Mouse (Mus musculus): ENCODE data around the gene Arhgap23. TPM values are rescaled to one million over a fixed set of nuclear protein-coding genes. Genes with fewer than 3 reads are reported as not detected.

Arhgap23 gene
- polyA plus RNA-seq, 1 experiment from 2014 or later = 3.0 TPM

DNA sequence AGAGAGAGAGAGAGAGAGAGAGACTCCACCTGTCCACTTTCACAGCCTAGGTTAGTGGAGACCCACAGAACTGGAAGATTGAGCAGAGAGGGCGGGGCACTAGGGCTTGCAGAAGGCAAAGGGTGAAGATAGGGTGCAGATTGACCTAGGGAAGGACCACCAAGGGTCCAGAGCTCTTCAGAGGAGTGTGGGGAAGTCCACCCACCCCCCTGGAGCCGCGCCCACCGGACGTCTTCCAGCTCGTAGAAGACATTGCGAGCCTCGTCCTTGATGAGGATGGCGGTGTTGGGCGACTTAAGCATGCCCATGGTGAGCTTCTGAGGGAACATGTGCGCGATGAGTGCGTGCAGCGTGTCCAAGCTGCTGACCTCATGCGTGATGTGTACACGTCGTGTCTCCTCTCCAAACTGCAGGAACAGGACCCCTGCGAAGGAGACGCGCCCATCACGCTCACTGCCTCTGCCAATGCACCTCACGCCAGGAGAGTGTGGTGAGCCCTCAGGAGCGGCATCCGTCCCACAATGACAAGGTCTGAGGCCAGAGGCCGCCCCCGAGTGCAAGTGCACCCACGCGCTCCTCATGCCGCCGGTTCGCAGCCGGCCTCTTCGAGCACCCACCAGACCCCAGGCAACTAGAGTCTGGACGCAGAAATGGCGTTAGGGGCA is 120.9 kb downstream of the Arhgap23 start:
- 15% methylated on average over 35 of the region's 35 CpGs for WGBS
- Histone ChIP-seq H3K9ac (ENCODE audit: low read depth, low read length) (no peak overlapping the region), H3K4me2 (ENCODE audit: low read depth, low read length) (peak overlapping the region; percentile 74), H3K36me3 (ENCODE audit: control insufficient read depth, insufficient read depth, low read length) (no peaks in the 10 kb centered on the region), H3K4me3 (ENCODE audit: low read length) (peak overlapping the region; percentile 46), H3K27me3 (replicated peaks; ENCODE audit: control insufficient read depth, insufficient read depth, low read length) (peaks cover 62% of the 10 kb centered on the region), H3K9me3 (ENCODE audit: control insufficient read depth, low read length) (no peaks in the 10 kb centered on the region), H3K4me1 (ENCODE audit: control insufficient read depth, insufficient read depth, low read length) (peaks cover 34% of the 10 kb centered on the region), H3K27ac (ENCODE audit: low read length) (no peak overlapping the region)
- no peak for ATAC-seq

GRCm38 (mm10) chr11:97536835-97537579 is 121.7 kb downstream of the Arhgap23 start:
- Histone ChIP-seq H3K4me2 (ENCODE audit: low read depth, low read length) (peak overlapping the region; percentile 74), H3K27me3 (replicated peaks; ENCODE audit: control insufficient read depth, insufficient read depth, low read length) (peaks cover 60% of the 10 kb centered on the region), H3K9ac (ENCODE audit: low read depth, low read length) (peak overlapping the region; percentile 59), H3K36me3 (ENCODE audit: control insufficient read depth, insufficient read depth, low read length) (no peaks in the 10 kb centered on the region), H3K4me1 (ENCODE audit: control insufficient read depth, insufficient read depth, low read length) (peaks cover 32% of the 10 kb centered on the region), H3K27ac (ENCODE audit: low read length) (no peak overlapping the region), H3K9me3 (ENCODE audit: control insufficient read depth, low read length) (no peaks in the 10 kb centered on the region), H3K4me3 (ENCODE audit: low read length) (peak overlapping the region; percentile 46)
- WGBS = 2% methylated on average over 35 of the region's 36 CpGs
- ATAC-seq = peak; percentile 22; the same call in 1 of the 2 replicates

DNA sequence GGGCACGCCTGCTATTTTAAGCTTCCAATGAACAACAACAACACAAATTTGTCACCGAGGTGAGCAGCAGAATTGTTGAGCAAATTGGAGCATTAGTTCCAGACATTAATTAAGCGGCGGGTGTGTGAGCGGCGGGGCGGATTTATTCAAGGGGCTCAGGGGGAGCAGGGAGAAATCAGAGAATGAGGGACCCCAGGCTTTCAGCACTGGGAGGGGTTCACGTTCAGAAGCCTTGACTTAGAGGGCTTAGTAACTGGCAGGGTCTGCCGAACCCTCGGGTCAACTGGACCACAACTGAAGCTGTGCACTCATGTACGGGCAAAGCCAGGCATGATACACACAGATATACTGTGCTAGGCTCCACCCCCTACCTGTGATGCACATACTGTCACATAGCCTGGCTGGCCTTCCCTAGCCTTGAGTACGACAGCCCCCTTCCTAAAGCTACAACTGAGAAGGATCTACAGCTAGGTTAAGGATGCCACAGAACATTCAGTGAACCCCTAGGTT is 122.3 kb downstream of the Arhgap23 start:
- Histone ChIP-seq H3K4me3 (ENCODE audit: low read length) (peak overlapping the region; percentile 46; the same call in 1 of the 2 replicates), H3K9me3 (ENCODE audit: control insufficient read depth, low read length) (no peaks in the 10 kb centered on the region), H3K27me3 (replicated peaks; ENCODE audit: control insufficient read depth, insufficient read depth, low read length) (peaks cover 54% of the 10 kb centered on the region), H3K27ac (ENCODE audit: low read length) (no peak overlapping the region), H3K36me3 (ENCODE audit: control insufficient read depth, insufficient read depth, low read length) (no peaks in the 10 kb centered on the region), H3K9ac (ENCODE audit: low read depth, low read length) (no peak overlapping the region), H3K4me1 (ENCODE audit: control insufficient read depth, insufficient read depth, low read length) (peaks cover 28% of the 10 kb centered on the region), H3K4me2 (ENCODE audit: low read depth, low read length) (peak overlapping the region; percentile 74)
- no peak for ATAC-seq
- WGBS = 39% methylated on average over 12 of the region's 12 CpGs

DNA sequence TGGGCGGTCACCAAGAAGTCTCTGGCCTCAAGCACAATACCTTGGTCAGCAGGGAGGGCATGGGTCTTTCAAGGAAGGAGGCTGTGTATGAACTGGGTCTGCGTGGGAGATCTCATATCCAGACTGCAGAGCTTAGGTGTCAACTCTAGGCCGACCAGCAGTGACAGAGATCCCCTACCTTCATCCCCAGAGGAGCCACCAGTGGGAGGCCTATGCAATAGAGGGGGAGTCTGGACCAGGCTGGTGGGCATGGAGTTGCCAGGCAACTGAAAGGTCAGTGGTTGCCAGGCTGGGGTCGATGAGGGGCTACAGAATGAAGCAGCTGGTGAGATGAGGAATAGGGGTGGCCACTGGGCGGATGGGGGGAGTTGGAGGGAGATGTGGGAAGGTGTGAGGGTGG is 124.3 kb downstream of the Arhgap23 start:
- 65% methylated on average over 5 of the region's 5 CpGs for WGBS
- Histone ChIP-seq H3K4me1 (ENCODE audit: control insufficient read depth, insufficient read depth, low read length) (peaks cover 17% of the 10 kb centered on the region), H3K4me2 (ENCODE audit: low read depth, low read length) (no peak overlapping the region), H3K9me3 (ENCODE audit: control insufficient read depth, low read length) (no peaks in the 10 kb centered on the region), H3K9ac (ENCODE audit: low read depth, low read length) (no peak overlapping the region), H3K27me3 (replicated peaks; ENCODE audit: control insufficient read depth, insufficient read depth, low read length) (peaks cover 38% of the 10 kb centered on the region), H3K27ac (ENCODE audit: low read length) (no peak overlapping the region), H3K4me3 (ENCODE audit: low read length) (no peak overlapping the region), H3K36me3 (ENCODE audit: control insufficient read depth, insufficient read depth, low read length) (no peaks in the 10 kb centered on the region)
- ATAC-seq = no peak

DNA sequence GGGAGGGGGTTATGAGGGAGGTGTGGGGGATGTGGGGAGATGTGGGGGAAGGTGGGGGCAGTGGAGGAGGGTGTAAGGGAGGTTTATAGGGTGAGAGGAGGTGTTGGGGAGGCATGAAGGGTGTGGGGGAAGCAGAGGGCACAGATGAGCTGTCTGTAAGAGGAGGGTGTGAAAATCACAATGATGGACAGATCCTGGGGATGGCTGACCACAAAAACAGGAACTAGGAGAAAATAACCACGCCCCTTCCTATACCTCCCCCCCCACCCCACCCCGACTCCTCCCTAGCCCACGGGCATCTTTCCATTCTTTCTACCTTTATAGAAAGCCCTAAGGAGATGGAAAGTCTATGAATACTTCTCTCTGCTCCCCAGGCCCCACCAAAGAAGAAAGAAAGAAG is 124.8 kb downstream of the Arhgap23 start:
- Histone ChIP-seq H3K27me3 (replicated peaks; ENCODE audit: control insufficient read depth, insufficient read depth, low read length) (peaks cover 38% of the 10 kb centered on the region), H3K36me3 (ENCODE audit: control insufficient read depth, insufficient read depth, low read length) (no peaks in the 10 kb centered on the region), H3K27ac (ENCODE audit: low read length) (no peak overlapping the region), H3K4me1 (ENCODE audit: control insufficient read depth, insufficient read depth, low read length) (peaks cover 12% of the 10 kb centered on the region), H3K9me3 (ENCODE audit: control insufficient read depth, low read length) (no peaks in the 10 kb centered on the region), H3K9ac (ENCODE audit: low read depth, low read length) (no peak overlapping the region), H3K4me3 (ENCODE audit: low read length) (no peak overlapping the region), H3K4me2 (ENCODE audit: low read depth, low read length) (no peak overlapping the region)
- ATAC-seq = no peak
- 59% methylated on average over 3 of the region's 3 CpGs for WGBS

- H3K36me3 ChIP-seq (ENCODE audit: control insufficient read depth, insufficient read depth, low read length) = no peaks in the 10 kb centered on the region
- H3K27me3 ChIP-seq (replicated peaks; ENCODE audit: control insufficient read depth, insufficient read depth, low read length) = peaks cover 37% of the 10 kb centered on the region
- no peak overlapping the region for H3K4me3 ChIP-seq (ENCODE audit: low read length)
- 41% methylated on average over 3 of the region's 3 CpGs for WGBS
- H3K27ac ChIP-seq (ENCODE audit: low read length) = no peak overlapping the region
- peaks cover 12% of the 10 kb centered on the region; the same call in 1 of the 2 replicates for H3K4me1 ChIP-seq (ENCODE audit: control insufficient read depth, insufficient read depth, low read length)
- no peak for ATAC-seq
- H3K9me3 ChIP-seq (ENCODE audit: control insufficient read depth, low read length) = no peaks in the 10 kb centered on the region
- no peak overlapping the region for H3K9ac ChIP-seq (ENCODE audit: low read depth, low read length)
- H3K4me2 ChIP-seq (ENCODE audit: low read depth, low read length) = no peak overlapping the region
These were observed 125.3 kb downstream of the Arhgap23 start for GRCm38 (mm10) chr11:97540604-97541003.

- ATAC-seq = no peak
- Histone ChIP-seq H3K4me2 (ENCODE audit: low read depth, low read length) (no peak overlapping the region), H3K9me3 (ENCODE audit: control insufficient read depth, low read length) (no peaks in the 10 kb centered on the region), H3K4me3 (ENCODE audit: low read length) (no peak overlapping the region), H3K27ac (ENCODE audit: low read length) (no peak overlapping the region), H3K4me1 (ENCODE audit: control insufficient read depth, insufficient read depth, low read length) (peaks cover 8% of the 10 kb centered on the region), H3K36me3 (ENCODE audit: control insufficient read depth, insufficient read depth, low read length) (no peaks in the 10 kb centered on the region), H3K27me3 (replicated peaks; ENCODE audit: control insufficient read depth, insufficient read depth, low read length) (peaks cover 31% of the 10 kb centered on the region), H3K9ac (ENCODE audit: low read depth, low read length) (no peak overlapping the region)
- 82% methylated on average over 22 of the region's 22 CpGs for WGBS
These were observed 127.1 kb downstream of the Arhgap23 start for GRCm38 (mm10) chr11:97542171-97543150.

DNA sequence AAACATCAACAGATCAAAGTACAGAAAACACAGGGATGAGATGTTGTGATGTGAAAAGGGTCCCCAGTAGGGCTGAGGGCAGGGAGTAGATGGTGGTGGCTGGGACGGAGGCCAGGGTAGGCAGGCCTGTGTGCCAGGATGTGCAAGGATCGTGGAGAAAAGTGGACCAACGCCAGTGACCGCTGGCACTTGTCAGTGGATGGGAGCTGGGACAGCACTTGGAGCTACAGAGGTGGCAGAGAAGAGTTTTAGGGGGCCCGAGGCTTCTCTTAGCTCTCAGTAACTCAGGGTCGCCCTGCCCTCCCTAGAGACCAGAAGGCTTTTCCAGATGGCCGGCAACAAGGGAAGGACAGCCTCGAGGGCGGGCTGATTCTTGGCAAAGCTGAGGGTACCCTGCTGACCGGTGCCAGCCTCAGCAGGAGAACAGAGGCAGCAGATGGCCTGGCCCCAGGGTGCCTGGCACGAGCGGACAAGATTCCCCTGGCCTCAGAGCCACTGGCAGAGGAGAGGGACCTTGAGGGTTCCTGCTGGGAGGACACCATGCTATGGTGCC is 127.9 kb downstream of the Arhgap23 start:
- Histone ChIP-seq H3K27me3 (replicated peaks; ENCODE audit: control insufficient read depth, insufficient read depth, low read length) (peaks cover 33% of the 10 kb centered on the region), H3K4me1 (ENCODE audit: control insufficient read depth, insufficient read depth, low read length) (peaks cover 8% of the 10 kb centered on the region), H3K36me3 (ENCODE audit: control insufficient read depth, insufficient read depth, low read length) (no peaks in the 10 kb centered on the region), H3K4me3 (ENCODE audit: low read length) (no peak overlapping the region), H3K4me2 (ENCODE audit: low read depth, low read length) (no peak overlapping the region), H3K27ac (ENCODE audit: low read length) (no peak overlapping the region), H3K9ac (ENCODE audit: low read depth, low read length) (no peak overlapping the region), H3K9me3 (ENCODE audit: control insufficient read depth, low read length) (no peaks in the 10 kb centered on the region)
- no peak for ATAC-seq
- WGBS = 65% methylated on average over 12 of the region's 12 CpGs

All from intestine, embryonic 16.5 days (tissue).